Mouse (Mus musculus) layer of hippocampus, adult 8-10 months (tissue): ENCODE data around the gene Kif3b. TPM values are rescaled to one million over a fixed set of nuclear protein-coding genes. Genes with fewer than 3 reads are reported as not detected.

Experiments used
- DNase-seq, 2 experiments: peaks; one replicate each; pipeline ENCODE4 v3.0.0; 2022; ENCODE audit warnings: low spot score in 2 of 2
- total RNA-seq, 4 experiments: library from RNA; stranded (reverse); gene quantifications; 2 replicates each; pipeline ENCODE4 v1.2.4; 2022

The Kif3b gene
- total RNA-seq, 4 experiments from 2014 or later: 46.6 to 58.4 (median 52.2) TPM

- no peak for DNase-seq
Measured at GRCm38 (mm10) chr2:153297771-153298170, 6.6 kb downstream of the Kif3b start.

GRCm38 (mm10) chr2:153298460-153298859, 7.2 kb downstream of the Kif3b start:
- DNase-seq: no peak

- DNase-seq: no peak
Measured at GRCm38 (mm10) chr2:153298863-153299262, 7.7 kb downstream of the Kif3b start.

- DNase-seq: no peak
Measured at GRCm38 (mm10) chr2:153301123-153301522, 9.9 kb downstream of the Kif3b start.

GRCm38 (mm10) chr2:153305240-153305639, 14.0 kb downstream of the Kif3b start:
- DNase-seq: no peak

GRCm38 (mm10) chr2:153308586-153308985, 17.4 kb downstream of the Kif3b start:
- DNase-seq: no peak

- no peak for DNase-seq
Measured at GRCm38 (mm10) chr2:153309106-153309505, 17.9 kb downstream of the Kif3b start.

- no peak for DNase-seq
Measured at GRCm38 (mm10) chr2:153310228-153310627, 19.0 kb downstream of the Kif3b start.

- DNase-seq: no peak
Measured at GRCm38 (mm10) chr2:153312884-153313283, 21.7 kb downstream of the Kif3b start.

- DNase-seq: no peak
Measured at GRCm38 (mm10) chr2:153318408-153318807, 27.2 kb downstream of the Kif3b start.

GRCm38 (mm10) chr2:153319036-153319643, 27.9 kb downstream of the Kif3b start:
- no peak for DNase-seq

- no peak for DNase-seq
Measured at GRCm38 (mm10) chr2:153325706-153326376, 34.6 kb downstream of the Kif3b start.

- peak in 1 of 2 experiments; percentile 28 for DNase-seq
Measured at GRCm38 (mm10) chr2:153332271-153332670, 41.1 kb downstream of the Kif3b start.

- no peak for DNase-seq
Measured at GRCm38 (mm10) chr2:153332981-153333380, 41.8 kb downstream of the Kif3b start.

GRCm38 (mm10) chr2:153333822-153334232, 42.6 kb downstream of the Kif3b start:
- DNase-seq: no peak

- DNase-seq: no peak
Measured at GRCm38 (mm10) chr2:153334281-153334680, 43.1 kb downstream of the Kif3b start.

- no peak for DNase-seq
Measured at GRCm38 (mm10) chr2:153336117-153336516, 44.9 kb downstream of the Kif3b start.

- DNase-seq: no peak
Measured at GRCm38 (mm10) chr2:153338361-153339350, 47.4 kb downstream of the Kif3b start.

GRCm38 (mm10) chr2:153342166-153342565, 51.0 kb downstream of the Kif3b start:
- no peak for DNase-seq

- no peak for DNase-seq
Measured at GRCm38 (mm10) chr2:153342602-153343001, 51.4 kb downstream of the Kif3b start.

- no peak for DNase-seq
Measured at GRCm38 (mm10) chr2:153343191-153343590, 52.0 kb downstream of the Kif3b start.

GRCm38 (mm10) chr2:153345071-153345453, 53.8 kb downstream of the Kif3b start:
- DNase-seq: peak in 1 of 2 experiments; percentile 19
